Mouse (Mus musculus) intestine, embryonic 16.5 days (tissue): ENCODE measurements around the gene Frmpd1. TPM values are rescaled to one million over a fixed set of nuclear protein-coding genes. Genes with fewer than 3 reads are reported as not detected.

Experiments used
- ATAC-seq: fragments of 200-750 bp; cut with Nextera tagmentation; 2 replicates; pipeline ENCODE4 v1.8.0; 2017; ENCODE audit warnings: moderate TSS enrichment, moderate library complexity
- H3K27ac ChIP-seq: fragments of 300-500 bp; sonication (generic); 2 replicates; pipeline ENCODE4 v1.5.1; 2014; ENCODE audit warnings: mild to moderate bottlenecking, low read length
- H3K27me3 ChIP-seq: fragments of 300-500 bp; sonication (generic); replicated peaks from 2 replicates; pipeline ENCODE4 v1.6.1; 2014; ENCODE audit warnings: low read length, control low read depth, mixed read lengths; ENCODE audit not compliant: control insufficient read depth, insufficient read depth
- H3K36me3 ChIP-seq: fragments of 300-500 bp; sonication (generic); 2 replicates; pipeline ENCODE4 v1.6.1; 2014; ENCODE audit warnings: low read length, control low read depth; ENCODE audit not compliant: control insufficient read depth, insufficient read depth
- H3K4me1 ChIP-seq: fragments of 300-500 bp; sonication (generic); 2 replicates; pipeline ENCODE4 v1.6.1; 2014; ENCODE audit warnings: low read length, control low read depth, mixed read lengths; ENCODE audit not compliant: control insufficient read depth, insufficient read depth
- H3K4me2 ChIP-seq: fragments of 300-500 bp; sonication (generic); 2 replicates; pipeline ENCODE4 v1.6.1; 2014; ENCODE audit warnings: low read depth, low read length, control low read depth
- H3K4me3 ChIP-seq: fragments of 300-500 bp; sonication (generic); 2 replicates; pipeline ENCODE4 v1.5.1; 2014; ENCODE audit warnings: mild to moderate bottlenecking, low read length
- H3K9ac ChIP-seq: fragments of 300-500 bp; sonication (generic); 2 replicates; pipeline ENCODE4 v1.6.1; 2014; ENCODE audit warnings: low read depth, low read length
- H3K9me3 ChIP-seq: fragments of 300-500 bp; sonication (generic); 2 replicates; pipeline ENCODE4 v1.6.1; 2016; ENCODE audit warnings: low read length, control low read depth; ENCODE audit not compliant: control insufficient read depth
- WGBS: fragments of 180-500 bp; shearing (Covaris S2); extraction: QIAGEN DNeasy Blood & Tissue Kit; methylation state at CpG from one replicate; pipeline ENCODE4 v1.1.7; 2014; 5-methylcytosine and 5-hydroxymethylcytosine counted together
- polyA plus RNA-seq: library from polyadenylated mRNA; unstranded; fragments of >200 nt; fragmentation: Nextera tagmentation; extraction: Ambion mirVana; gene quantifications from 2 replicates; pipeline ENCODE4 v1.2.1, GENCODE M21; 2015

The Frmpd1 gene
- polyA plus RNA-seq, 1 experiment from 2014 or later, result 0.39 TPM

DNA sequence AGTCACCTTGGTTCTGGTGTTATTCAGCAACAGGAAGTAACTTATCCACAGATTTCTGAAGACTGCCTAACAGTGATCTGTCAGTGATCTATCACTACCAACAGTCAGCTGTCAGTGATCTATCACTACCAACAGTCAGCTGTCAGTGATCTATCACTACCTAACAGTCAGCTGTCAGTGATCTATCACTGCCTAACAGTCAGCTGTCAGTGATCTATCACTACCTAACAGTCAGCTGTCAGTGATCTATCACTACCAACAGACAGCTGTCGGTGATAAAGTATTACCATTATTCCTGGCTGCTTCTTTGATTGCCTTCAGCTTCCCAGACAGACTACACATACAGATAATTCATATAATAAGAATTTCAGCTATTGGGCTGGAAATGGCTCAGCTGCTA is 19.2 kb upstream of the Frmpd1 start:
- no peak overlapping the region for H3K4me3 ChIP-seq
- H3K27me3 ChIP-seq, result no peaks in the 10 kb centered on the region
- H3K9me3 ChIP-seq, result no peaks in the 10 kb centered on the region
- no peaks in the 10 kb centered on the region for H3K4me1 ChIP-seq
- no peak for ATAC-seq
- H3K36me3 ChIP-seq, result no peaks in the 10 kb centered on the region
- no peak overlapping the region for H3K4me2 ChIP-seq
- H3K27ac ChIP-seq, result no peak overlapping the region
- WGBS, result 88% methylated on average over 1 of the region's 1 CpGs
- H3K9ac ChIP-seq, result no peak overlapping the region

DNA sequence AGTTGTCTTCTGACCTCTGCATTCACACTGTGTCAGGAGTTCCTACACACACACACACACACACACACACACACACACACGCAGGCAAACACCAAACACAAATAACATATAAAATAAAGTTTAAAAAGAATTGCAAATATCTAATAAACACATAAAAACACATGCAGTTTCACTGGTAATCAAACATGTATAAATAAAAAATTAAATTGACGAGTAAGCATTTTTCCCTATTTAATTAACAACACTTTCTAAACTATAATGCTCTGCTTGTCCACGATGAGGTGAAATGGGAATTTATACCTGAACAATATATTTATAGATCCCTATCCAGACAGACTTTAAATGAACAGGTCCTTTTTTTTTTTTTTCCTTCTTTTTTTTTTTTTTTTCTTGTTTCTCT is 18.7 kb upstream of the Frmpd1 start:
- H3K9ac ChIP-seq, result no peak overlapping the region
- no peaks in the 10 kb centered on the region for H3K27me3 ChIP-seq
- H3K36me3 ChIP-seq, result no peaks in the 10 kb centered on the region
- no peaks in the 10 kb centered on the region for H3K4me1 ChIP-seq
- no peak overlapping the region for H3K4me3 ChIP-seq
- no peak overlapping the region for H3K4me2 ChIP-seq
- H3K9me3 ChIP-seq, result no peaks in the 10 kb centered on the region
- H3K27ac ChIP-seq, result no peak overlapping the region
- no peak for ATAC-seq
- WGBS, result 86% methylated on average over 3 of the region's 3 CpGs

DNA sequence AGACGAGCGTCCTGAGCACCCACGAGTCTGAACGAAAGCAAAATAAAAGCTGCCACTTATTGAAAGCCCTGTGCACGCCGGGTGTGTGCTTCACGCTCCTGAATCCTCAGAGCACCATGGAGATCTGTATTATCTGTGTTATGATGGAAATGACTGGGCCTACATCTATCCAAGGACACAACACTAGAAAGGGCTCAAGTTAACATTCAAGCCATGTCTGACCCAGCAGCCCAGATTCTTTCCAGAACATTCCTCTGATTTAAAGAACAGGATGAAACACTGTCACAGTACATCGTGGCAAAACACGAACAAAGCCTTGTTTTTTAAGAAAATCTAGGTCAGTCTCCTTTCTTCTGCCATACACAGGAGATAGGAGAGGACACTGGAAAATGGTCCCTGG is 13.3 kb upstream of the Frmpd1 start:
- Histone ChIP-seq H3K4me2 (no peak overlapping the region), H3K9me3 (no peaks in the 10 kb centered on the region), H3K27ac (no peak overlapping the region), H3K9ac (no peak overlapping the region), H3K27me3 (no peaks in the 10 kb centered on the region), H3K4me1 (no peaks in the 10 kb centered on the region), H3K36me3 (no peaks in the 10 kb centered on the region), H3K4me3 (no peak overlapping the region)
- ATAC-seq, result no peak
- 86% methylated on average over 9 of the region's 9 CpGs for WGBS

GRCm38 (mm10) chr4:45183818-45184520 is 706 bp upstream of the Frmpd1 start:
- Histone ChIP-seq H3K27me3 (no peaks in the 10 kb centered on the region; the same call in 1 of the 2 replicates), H3K27ac (no peak overlapping the region), H3K9ac (peak overlapping the region; percentile 69), H3K4me2 (peak overlapping the region; percentile 100), H3K4me1 (no peaks in the 10 kb centered on the region), H3K4me3 (peak overlapping the region; percentile 69), H3K36me3 (no peaks in the 10 kb centered on the region), H3K9me3 (no peaks in the 10 kb centered on the region)
- ATAC-seq, result peak; percentile 66
- WGBS, result 30% methylated on average over 13 of the region's 13 CpGs

DNA sequence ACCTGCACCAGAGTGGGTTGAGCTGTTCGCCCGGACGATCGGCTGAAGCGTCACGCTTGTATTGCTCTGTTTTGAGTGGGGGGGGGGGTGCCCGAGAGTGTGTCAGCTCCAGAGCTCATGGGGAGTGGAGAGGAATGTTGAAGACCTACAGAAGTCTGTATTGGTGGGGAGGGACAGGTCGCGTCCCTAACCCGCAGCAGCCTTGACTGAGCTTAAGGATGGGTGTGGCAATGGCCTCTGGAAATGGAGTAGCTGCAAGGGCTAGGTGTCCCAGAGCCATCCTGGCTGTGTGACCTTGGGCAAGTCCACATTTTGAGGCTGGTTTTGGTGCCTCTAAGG is 625 bp downstream of the Frmpd1 start:
- peak overlapping the region; percentile 69 for H3K4me3 ChIP-seq
- WGBS, result under 1% methylated on average over 10 of the region's 10 CpGs
- no peaks in the 10 kb centered on the region; the same call in 1 of the 2 replicates for H3K27me3 ChIP-seq
- no peaks in the 10 kb centered on the region for H3K9me3 ChIP-seq
- no peaks in the 10 kb centered on the region for H3K4me1 ChIP-seq
- H3K9ac ChIP-seq, result peak overlapping the region; percentile 69
- no peaks in the 10 kb centered on the region for H3K36me3 ChIP-seq
- peak overlapping the region; percentile 100 for H3K4me2 ChIP-seq
- ATAC-seq, result no peak
- H3K27ac ChIP-seq, result no peak overlapping the region

DNA sequence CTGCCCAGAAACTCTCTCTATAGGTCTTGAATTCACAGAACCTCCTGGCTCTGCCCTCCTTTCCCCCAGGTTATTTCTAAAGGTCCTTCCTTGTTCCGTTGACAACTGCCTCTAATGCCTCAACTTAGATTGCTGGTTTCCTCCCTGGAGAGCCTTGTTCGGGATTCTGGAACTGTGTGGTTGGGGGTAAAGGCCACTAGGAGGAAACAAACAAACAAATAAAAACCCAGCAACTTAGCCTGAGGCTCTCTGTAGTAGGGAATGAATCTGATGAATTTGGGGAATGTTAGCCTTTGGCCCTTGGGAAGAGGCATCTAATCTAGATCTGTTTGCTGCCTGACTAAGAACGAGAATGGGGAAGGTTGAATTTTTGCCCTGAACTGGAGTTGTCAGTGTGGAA is 13.6 kb downstream of the Frmpd1 start:
- H3K4me3 ChIP-seq, result no peak overlapping the region
- H3K4me1 ChIP-seq, result no peaks in the 10 kb centered on the region
- 65% methylated on average over 3 of the region's 3 CpGs for WGBS
- no peak for ATAC-seq
- H3K9ac ChIP-seq, result no peak overlapping the region
- no peak overlapping the region for H3K27ac ChIP-seq
- no peaks in the 10 kb centered on the region for H3K27me3 ChIP-seq
- H3K4me2 ChIP-seq, result no peak overlapping the region
- no peaks in the 10 kb centered on the region for H3K36me3 ChIP-seq
- H3K9me3 ChIP-seq, result no peaks in the 10 kb centered on the region

GRCm38 (mm10) chr4:45203283-45203682 is 18.6 kb downstream of the Frmpd1 start:
- no peak overlapping the region for H3K4me3 ChIP-seq
- WGBS, result 90% methylated on average over 7 of the region's 7 CpGs
- ATAC-seq, result no peak
- no peaks in the 10 kb centered on the region for H3K36me3 ChIP-seq
- no peak overlapping the region for H3K9ac ChIP-seq
- no peaks in the 10 kb centered on the region for H3K27me3 ChIP-seq
- H3K27ac ChIP-seq, result no peak overlapping the region
- no peaks in the 10 kb centered on the region for H3K9me3 ChIP-seq
- H3K4me1 ChIP-seq, result no peaks in the 10 kb centered on the region
- H3K4me2 ChIP-seq, result no peak overlapping the region

DNA sequence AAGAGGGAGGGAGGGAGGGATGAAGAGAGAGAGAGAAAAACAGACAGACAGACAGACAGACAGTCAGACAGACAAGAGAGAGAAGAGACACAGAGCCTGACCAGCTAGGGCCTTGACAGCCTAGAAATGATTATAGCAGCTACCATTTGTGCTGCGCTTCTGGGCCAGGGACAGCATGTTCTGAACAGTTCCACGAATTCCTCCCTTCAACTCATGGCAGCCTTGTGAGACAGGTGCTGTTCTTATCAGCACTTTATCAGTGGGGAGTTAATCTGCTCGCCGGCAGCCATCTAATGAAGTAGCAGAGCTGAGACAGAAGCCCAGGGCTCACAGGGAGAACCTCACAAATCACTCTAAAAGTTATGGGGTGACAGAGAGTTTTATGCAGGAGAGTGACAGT is 22.8 kb downstream of the Frmpd1 start:
- ATAC-seq, result no peak
- Histone ChIP-seq H3K27me3 (no peaks in the 10 kb centered on the region), H3K27ac (no peak overlapping the region), H3K4me2 (no peak overlapping the region), H3K9ac (no peak overlapping the region), H3K36me3 (no peaks in the 10 kb centered on the region), H3K4me3 (no peak overlapping the region), H3K4me1 (no peaks in the 10 kb centered on the region), H3K9me3 (no peaks in the 10 kb centered on the region)
- 30% methylated on average over 4 of the region's 4 CpGs for WGBS

DNA sequence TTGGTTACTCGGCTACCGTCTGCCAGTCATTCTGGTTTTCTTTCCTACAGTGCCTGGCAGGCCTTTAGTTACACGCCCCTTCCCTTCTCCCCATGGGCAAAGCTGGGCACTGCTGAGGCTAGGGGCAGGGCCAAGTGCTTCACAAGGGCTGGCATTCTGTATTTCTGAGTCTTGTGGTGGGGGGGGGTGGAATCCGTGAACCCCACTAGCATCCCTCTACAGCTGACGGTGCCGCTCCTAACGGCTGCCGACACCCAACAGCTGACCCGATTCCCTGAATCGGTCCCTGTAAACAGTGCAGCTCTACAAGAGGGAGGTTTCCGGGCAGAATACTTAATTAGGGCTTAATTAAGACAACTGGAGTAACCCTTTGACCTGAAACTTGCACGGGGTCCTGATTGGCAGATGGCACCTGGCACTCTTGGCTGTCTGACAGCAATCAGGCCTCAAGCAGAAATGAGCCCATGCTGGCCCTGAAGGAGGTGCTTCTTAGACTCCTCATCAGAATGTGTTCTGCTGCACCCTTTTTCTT is 24.2 kb downstream of the Frmpd1 start:
- H3K9me3 ChIP-seq, result no peaks in the 10 kb centered on the region
- H3K4me1 ChIP-seq, result no peaks in the 10 kb centered on the region
- H3K27me3 ChIP-seq, result no peaks in the 10 kb centered on the region
- no peak overlapping the region for H3K9ac ChIP-seq
- H3K36me3 ChIP-seq, result no peaks in the 10 kb centered on the region
- H3K27ac ChIP-seq, result no peak overlapping the region
- no peak for ATAC-seq
- no peak overlapping the region for H3K4me3 ChIP-seq
- H3K4me2 ChIP-seq, result no peak overlapping the region
- 74% methylated on average over 12 of the region's 12 CpGs for WGBS
